Mouse (Mus musculus) embryonic facial prominence, embryonic 14.5 days (tissue): ENCODE measurements around the gene Nfyc. TPM values are rescaled to one million over a fixed set of nuclear protein-coding genes. Genes with fewer than 3 reads are reported as not detected.

Source experiments
- ATAC-seq: fragments of 200-750 bp; cut with Nextera tagmentation; 2 replicates; pipeline ENCODE4 v1.8.0; 2017; ENCODE audit warnings: low read depth, moderate number of reproducible peaks, moderate TSS enrichment
- DNase-seq: peaks from one replicate; pipeline ENCODE4 v3.0.0-alpha.2; 2015; ENCODE audit warnings: low spot score
- H3K27ac ChIP-seq: fragments of 300-500 bp; sonication (generic); replicated peaks from 2 replicates; pipeline ENCODE4 v1.5.1; 2014; ENCODE audit warnings: low read depth, mild to moderate bottlenecking, low read length, moderate library complexity
- H3K27me3 ChIP-seq: fragments of 300-500 bp; sonication (generic); replicated peaks from 2 replicates; pipeline ENCODE4 v1.6.1; 2014; ENCODE audit warnings: low read length; ENCODE audit not compliant: control insufficient read depth, insufficient read depth
- H3K36me3 ChIP-seq: fragments of 300-500 bp; sonication (generic); 2 replicates; pipeline ENCODE4 v1.6.1; 2014; ENCODE audit warnings: low read length, mixed read lengths; ENCODE audit not compliant: control insufficient read depth, insufficient read depth
- H3K4me1 ChIP-seq: fragments of 300-500 bp; sonication (generic); 2 replicates; pipeline ENCODE4 v1.6.1; 2014; ENCODE audit warnings: antibody characterized with exemption, low read length; ENCODE audit not compliant: control insufficient read depth, insufficient read depth
- H3K4me2 ChIP-seq: fragments of 300-500 bp; sonication (generic); 2 replicates; pipeline ENCODE4 v1.6.1; 2014; ENCODE audit warnings: low read depth, mild to moderate bottlenecking, low read length, moderate library complexity, mixed read lengths
- H3K4me3 ChIP-seq: fragments of 300-500 bp; sonication (generic); 2 replicates; pipeline ENCODE4 v1.5.1; 2014; ENCODE audit warnings: low read depth, mild to moderate bottlenecking, low read length
- H3K9ac ChIP-seq: fragments of 300-500 bp; sonication (generic); 2 replicates; pipeline ENCODE4 v1.6.1; 2014; ENCODE audit warnings: low read depth, mild to moderate bottlenecking, low read length, moderate library complexity, mixed read lengths
- H3K9me3 ChIP-seq: fragments of 300-500 bp; sonication (generic); 2 replicates; pipeline ENCODE4 v1.6.1; 2016; ENCODE audit warnings: low read length; ENCODE audit not compliant: control insufficient read depth
- WGBS: fragments of 180-500 bp; shearing (Covaris S2); extraction: QIAGEN DNeasy Blood & Tissue Kit; methylation state at CpG from one replicate; pipeline ENCODE4 v1.1.7; 2014; 5-methylcytosine and 5-hydroxymethylcytosine counted together
- polyA plus RNA-seq: library from polyadenylated mRNA; unstranded; fragments of >200 nt; fragmentation: Nextera tagmentation; extraction: Ambion mirVana; gene quantifications from 2 replicates; pipeline ENCODE4 v1.2.1, GENCODE M21; 2014

Nfyc gene
- polyA plus RNA-seq, 1 experiment from 2014 or later: 90.5 TPM

- Histone ChIP-seq H3K9ac (no peak overlapping the region), H3K27ac (no peak overlapping the region), H3K9me3 (no peaks in the 10 kb centered on the region), H3K4me2 (no peak overlapping the region), H3K27me3 (no peaks in the 10 kb centered on the region), H3K36me3 (no peaks in the 10 kb centered on the region), H3K4me1 (peaks cover 6% of the 10 kb centered on the region), H3K4me3 (no peak overlapping the region)
- ATAC-seq (no peak), DNase-seq (no peak)
- 30% methylated on average over 5 of the region's 5 CpGs for WGBS
Measured at GRCm38 (mm10) chr4:120725516-120726090, 105.8 kb downstream of the Nfyc start.

GRCm38 (mm10) chr4:120721574-120721973, 109.8 kb downstream of the Nfyc start:
- no peaks in the 10 kb centered on the region for H3K9me3 ChIP-seq
- ATAC-seq (0 out of 2 replicates have a peak, but pooled peaks have one; percentile 37), DNase-seq (no peak)
- no peaks in the 10 kb centered on the region for H3K27me3 ChIP-seq
- H3K27ac ChIP-seq: no peak overlapping the region
- H3K4me1 ChIP-seq: peaks cover 5% of the 10 kb centered on the region
- no peaks in the 10 kb centered on the region for H3K36me3 ChIP-seq
- H3K4me2 ChIP-seq: no peak overlapping the region
- 62% methylated on average over 2 of the region's 2 CpGs for WGBS
- H3K9ac ChIP-seq: no peak overlapping the region
- H3K4me3 ChIP-seq: no peak overlapping the region

GRCm38 (mm10) chr4:120719152-120719551, 112.2 kb downstream of the Nfyc start:
- no peaks in the 10 kb centered on the region for H3K36me3 ChIP-seq
- DNase-seq (no peak), ATAC-seq (no peak)
- no peaks in the 10 kb centered on the region for H3K9me3 ChIP-seq
- H3K4me2 ChIP-seq: no peak overlapping the region
- peaks cover 11% of the 10 kb centered on the region for H3K4me1 ChIP-seq
- no peaks in the 10 kb centered on the region for H3K27me3 ChIP-seq
- no peak overlapping the region for H3K4me3 ChIP-seq
- 8% methylated on average over 5 of the region's 5 CpGs for WGBS
- H3K27ac ChIP-seq: no peak overlapping the region
- no peak overlapping the region for H3K9ac ChIP-seq

GRCm38 (mm10) chr4:120717591-120717990, 113.8 kb downstream of the Nfyc start:
- Histone ChIP-seq H3K9ac (no peak overlapping the region), H3K4me3 (no peak overlapping the region), H3K4me1 (peaks cover 11% of the 10 kb centered on the region), H3K4me2 (no peak overlapping the region), H3K36me3 (no peaks in the 10 kb centered on the region), H3K27ac (no peak overlapping the region), H3K9me3 (no peaks in the 10 kb centered on the region), H3K27me3 (no peaks in the 10 kb centered on the region)
- 73% methylated on average over 8 of the region's 8 CpGs for WGBS
- no peak for ATAC-seq
- no peak for DNase-seq

- WGBS: 23% methylated on average over 12 of the region's 12 CpGs
- no peak overlapping the region for H3K27ac ChIP-seq
- no peaks in the 10 kb centered on the region for H3K27me3 ChIP-seq
- peak overlapping the region; percentile 82 for H3K4me2 ChIP-seq
- peak overlapping the region; percentile 54; the same call in 1 of the 2 replicates for H3K9ac ChIP-seq
- H3K4me1 ChIP-seq: peaks cover 11% of the 10 kb centered on the region
- peak overlapping the region; percentile 40 for H3K4me3 ChIP-seq
- DNase-seq (no peak), ATAC-seq (no peak)
- no peaks in the 10 kb centered on the region for H3K36me3 ChIP-seq
- H3K9me3 ChIP-seq: no peaks in the 10 kb centered on the region
Measured at GRCm38 (mm10) chr4:120716765-120717164, 114.6 kb downstream of the Nfyc start.

GRCm38 (mm10) chr4:120716141-120716571, 115.2 kb downstream of the Nfyc start:
- Histone ChIP-seq H3K9me3 (no peaks in the 10 kb centered on the region), H3K27me3 (no peaks in the 10 kb centered on the region), H3K4me1 (peaks cover 11% of the 10 kb centered on the region), H3K4me2 (peak overlapping the region; percentile 82), H3K9ac (peak overlapping the region; percentile 54), H3K4me3 (peak overlapping the region; percentile 40), H3K36me3 (no peaks in the 10 kb centered on the region), H3K27ac (no peak overlapping the region)
- DNase-seq (peak; percentile 88), ATAC-seq (peak; percentile 85)
- 3% methylated on average over 12 of the region's 12 CpGs for WGBS

- H3K4me1 ChIP-seq: peaks cover 11% of the 10 kb centered on the region; the same call in 1 of the 2 replicates
- no peaks in the 10 kb centered on the region for H3K27me3 ChIP-seq
- no peak overlapping the region for H3K4me3 ChIP-seq
- no peak overlapping the region for H3K9ac ChIP-seq
- H3K36me3 ChIP-seq: no peaks in the 10 kb centered on the region
- no peaks in the 10 kb centered on the region for H3K9me3 ChIP-seq
- DNase-seq (no peak), ATAC-seq (no peak)
- 82% methylated on average over 5 of the region's 6 CpGs for WGBS
- H3K4me2 ChIP-seq: no peak overlapping the region
- no peak overlapping the region for H3K27ac ChIP-seq
Measured at GRCm38 (mm10) chr4:120713856-120714497, 117.4 kb downstream of the Nfyc start.

- Histone ChIP-seq H3K4me3 (no peak overlapping the region), H3K9me3 (no peaks in the 10 kb centered on the region), H3K4me2 (no peak overlapping the region), H3K9ac (no peak overlapping the region), H3K4me1 (peaks cover 11% of the 10 kb centered on the region; the same call in 1 of the 2 replicates), H3K27me3 (no peaks in the 10 kb centered on the region), H3K27ac (no peak overlapping the region), H3K36me3 (no peaks in the 10 kb centered on the region)
- 89% methylated on average over 6 of the region's 6 CpGs for WGBS
- DNase-seq (no peak), ATAC-seq (no peak)
Measured at GRCm38 (mm10) chr4:120713021-120713420, 118.4 kb downstream of the Nfyc start.

GRCm38 (mm10) chr4:120712236-120712635, 119.1 kb downstream of the Nfyc start:
- peak; percentile 33 for DNase-seq
- H3K9me3 ChIP-seq: no peaks in the 10 kb centered on the region
- WGBS: 60% methylated on average over 12 of the region's 12 CpGs
- H3K4me1 ChIP-seq: peaks cover 11% of the 10 kb centered on the region; the same call in 1 of the 2 replicates
- H3K4me3 ChIP-seq: no peak overlapping the region
- no peak for ATAC-seq
- no peak overlapping the region for H3K27ac ChIP-seq
- no peaks in the 10 kb centered on the region for H3K36me3 ChIP-seq
- no peaks in the 10 kb centered on the region for H3K27me3 ChIP-seq
- H3K9ac ChIP-seq: no peak overlapping the region
- no peak overlapping the region for H3K4me2 ChIP-seq
